In genomic region chr12:56611504-56612348, GRCm38 (mm10) we compare ENCODE assay signal across 9 mouse cellular contexts. TPM values are rescaled to one million over a fixed set of nuclear protein-coding genes. Genes with fewer than 3 reads are reported as not detected.
DNase-seq lines count a peak whose midpoint lies in the region; ATAC-seq and TF ChIP-seq lines count a peak whose summit lies in the region.
"Had no signal": no experiment of that assay in that cellular context is flagged by ENCODE, and none has a peak within 500 bp of the region (broad histone marks: within the 10 kb centered on the region; RNA-seq: fewer than 3 reads in every experiment).

No protein-coding gene starts in this region.

- 2% methylated on average over 57 of the region's 57 CpGs for whole genome bisulfite sequencing in lung, adult 2 months
- WGBS in hindbrain, embryonic 10.5 days = under 1% methylated on average over 57 of the region's 57 CpGs

- no peaks in the 10 kb centered on the region; the same call in 1 of the 2 replicates for H3K4me1 ChIP-seq in lung, adult 2 months (ENCODE audit: control insufficient read depth, insufficient read depth, low read length)
- peaks cover 38% of the 10 kb centered on the region for H3K4me1 ChIP-seq in hindbrain, embryonic 10.5 days (replicated peaks)

- no peak for ATAC-seq in megakaryocyte-erythroid progenitor cell, adult 5-6 weeks (replicated peaks; ENCODE audit: low FRiP score, low TSS enrichment, poor library complexity, severe bottlenecking)

- H3K4me3 ChIP-seq in lung, adult 2 months (replicated peaks; ENCODE audit: extremely low read depth, low read depth, low read length) = no peak overlapping the region
- peak overlapping the region; percentile 48 for H3K4me3 ChIP-seq in hindbrain, embryonic 10.5 days

- peaks cover 100% of the 10 kb centered on the region for H3K27me3 ChIP-seq in hindbrain, embryonic 10.5 days (ENCODE audit: insufficient read depth, poor library complexity, severe bottlenecking)

- H3K27ac ChIP-seq in hindbrain, embryonic 10.5 days = peak overlapping the region; percentile 67; the same call in 1 of the 2 replicates

- TF ChIP-seq CTCF in lung, adult 2 months (IDR thresholded peaks at IDR 0.05; ENCODE audit: insufficient read depth, low read length) = no peak

- H3K9me3 ChIP-seq in hindbrain, embryonic 10.5 days = no peaks in the 10 kb centered on the region

- no peaks in the 10 kb centered on the region for H3K36me3 ChIP-seq in hindbrain, embryonic 10.5 days

- TF ChIP-seq POLR2A in lung, adult 2 months (IDR thresholded peaks at IDR 0.05; ENCODE audit: borderline replicate concordance, extremely low read depth, low read depth, low read length) = no peak

- peak; percentile 34 for DNase-seq in lung, adult 2 months
- no peak for DNase-seq in lung, postnatal 25 days (ENCODE audit: low spot score)
- peak; percentile 69 for DNase-seq in embryo, embryonic 9.5 days (ENCODE audit: extremely low spot score)
- peak; percentile 71 for DNase-seq in hindbrain, embryonic 10.5 days (ENCODE audit: low spot score)
- peak; percentile 7 for DNase-seq in lung, postnatal 36 days
- peak; percentile 48 for DNase-seq in testis, postnatal 10 days (ENCODE audit: low spot score)
- no peak for DNase-seq in cerebellum, adult 9-10 months

RNA-seq across cellular contexts. Expression of gene Nkx2-9, which starts 1.4 kb away (rescaled TPM):
- polyA plus RNA-seq in lung, adult 2 months (2012; rRNA removed) = 0.18 and 0.20 TPM in 2 replicates
- 1.8 and 7.1 TPM in 2 replicates for polyA plus RNA-seq in hindbrain, embryonic 10.5 days (2016; fragmentation: Nextera tagmentation; extraction: Ambion mirVana)
- not detected in 2 replicates for total RNA-seq in megakaryocyte-erythroid progenitor cell, adult 5-6 weeks (2014; fragmentation: Nextera tagmentation)
- total RNA-seq in megakaryocyte-erythroid progenitor cell, adult 5-6 weeks (2017) = not detected in 2 replicates
- polyA plus RNA-seq: spleen, adult 2 months had no signal

Comparison
In these comparisons a context has a peak if more than half of its experiments do, and no peak if none do; other contexts are left out.
1. DNase-seq: peak in lung, adult 2 months (single experiment), embryo, embryonic 9.5 days (single experiment), hindbrain, embryonic 10.5 days (single experiment), lung, postnatal 36 days (single experiment) and testis, postnatal 10 days (single experiment); none in lung, postnatal 25 days (single experiment) and cerebellum, adult 9-10 months (single experiment).